Mouse (Mus musculus) midbrain, embryonic 10.5 days (tissue): ENCODE results near the gene Sec14l2. TPM values are rescaled to one million over a fixed set of nuclear protein-coding genes. Genes with fewer than 3 reads are reported as not detected.
A peak's percentile ranks its signal among the peaks of the same experiment; 100 is the strongest.

Experiments used
- DNase-seq: peaks from one replicate; pipeline ENCODE4 v3.0.0-alpha.2; 2017; ENCODE audit warnings: low spot score
- H3K27ac ChIP-seq: fragments of 300-500 bp; sonication (generic); replicated peaks from 2 replicates; pipeline ENCODE4 v1.5.1; 2016; ENCODE audit warnings: mild to moderate bottlenecking
- H3K27me3 ChIP-seq: fragments of 300-500 bp; sonication (generic); 2 replicates; pipeline ENCODE4 v1.6.1; 2016; ENCODE audit warnings: low read depth, mild to moderate bottlenecking; ENCODE audit not compliant: poor library complexity, severe bottlenecking
- H3K36me3 ChIP-seq: fragments of 300-500 bp; sonication (generic); 2 replicates; pipeline ENCODE4 v1.6.1; 2016; ENCODE audit warnings: mild to moderate bottlenecking, moderate library complexity
- H3K4me1 ChIP-seq: fragments of 300-500 bp; sonication (generic); 2 replicates; pipeline ENCODE4 v1.6.1; 2016
- H3K4me3 ChIP-seq: fragments of 300-500 bp; sonication (generic); 2 replicates; pipeline ENCODE4 v1.5.1; 2016; ENCODE audit warnings: mild to moderate bottlenecking, moderate library complexity
- H3K9me3 ChIP-seq: fragments of 300-500 bp; sonication (generic); replicated peaks from 2 replicates; pipeline ENCODE4 v1.6.1; 2016; ENCODE audit warnings: mild to moderate bottlenecking
- WGBS: fragments of 180-500 bp; shearing (Covaris S2); methylation state at CpG from one replicate; pipeline ENCODE4 v1.1.7; 2016; 5-methylcytosine and 5-hydroxymethylcytosine counted together
- polyA plus RNA-seq: library from polyadenylated mRNA; unstranded; fragments of >200 nt; fragmentation: Nextera tagmentation; extraction: Ambion mirVana; gene quantifications from 2 replicates; pipeline ENCODE4 v1.2.1, GENCODE M21; 2016

Sec14l2 gene
- polyA plus RNA-seq, result 2.2 and 2.9 TPM in 2 replicates

- H3K27me3 ChIP-seq, result peaks cover 33% of the 10 kb centered on the region
- 70% methylated on average over 10 of the region's 10 CpGs for WGBS
Observed at GRCm38 (mm10) chr11:4122742-4123579, at the start of gene Sec14l2. Sec14l2 (minus strand) TSS chr11:4123415.

GRCm38 (mm10) chr11:4166467-4167090, 43.4 kb upstream of the Sec14l2 start:
- H3K27ac ChIP-seq, result no peak overlapping the region
- no peaks in the 10 kb centered on the region for H3K9me3 ChIP-seq
- H3K4me3 ChIP-seq, result no peak overlapping the region
- 93% methylated on average over 7 of the region's 7 CpGs for WGBS
- H3K36me3 ChIP-seq, result peaks cover 99% of the 10 kb centered on the region
- no peaks in the 10 kb centered on the region for H3K27me3 ChIP-seq
- peaks cover 14% of the 10 kb centered on the region for H3K4me1 ChIP-seq
- no peak for DNase-seq

More at GRCm38 (mm10) chr11:4122742-4123579, at the start of gene Sec14l2:
- H3K9me3 ChIP-seq, result peaks cover 2% of the 10 kb centered on the region; the same call in 1 of the 2 replicates
- H3K27ac ChIP-seq, result no peak within 1 kb of the TSS
- no peak for DNase-seq
- H3K36me3 ChIP-seq, result no peaks in the 10 kb centered on the region
- H3K4me1 ChIP-seq, result peaks cover 15% of the 10 kb centered on the region
- no peak within 1 kb of the TSS for H3K4me3 ChIP-seq

- H3K36me3 ChIP-seq, result peaks cover 86% of the 10 kb centered on the region
- DNase-seq, result no peak
- H3K4me3 ChIP-seq, result no peak overlapping the region
- H3K9me3 ChIP-seq, result no peaks in the 10 kb centered on the region
- peaks cover 26% of the 10 kb centered on the region for H3K4me1 ChIP-seq
- H3K27ac ChIP-seq, result no peak overlapping the region
- H3K27me3 ChIP-seq, result no peaks in the 10 kb centered on the region
- WGBS, result 92% methylated on average over 2 of the region's 2 CpGs
Observed at GRCm38 (mm10) chr11:4164701-4165100, 41.5 kb upstream of the Sec14l2 start.

GRCm38 (mm10) chr11:4160758-4161480, 37.7 kb upstream of the Sec14l2 start:
- Histone ChIP-seq H3K36me3 (peaks cover 48% of the 10 kb centered on the region), H3K27me3 (no peaks in the 10 kb centered on the region), H3K4me1 (peaks cover 50% of the 10 kb centered on the region), H3K27ac (peak overlapping the region; percentile 90), H3K9me3 (no peaks in the 10 kb centered on the region), H3K4me3 (peak overlapping the region; percentile 91)
- WGBS, result 9% methylated on average over 15 of the region's 15 CpGs
- no peak for DNase-seq

GRCm38 (mm10) chr11:4159808-4160708, 36.8 kb upstream of the Sec14l2 start, which contains the start of the genes Ccdc157 and Sf3a1:
Ccdc157 (minus strand) TSS chr11:4160293.
Sf3a1 (plus strand) TSS chr11:4160350.
- Histone ChIP-seq H3K4me3 (peak within 1 kb of the TSS; percentile 91), H3K27ac (peak within 1 kb of the TSS; percentile 90), H3K4me1 (peaks cover 50% of the 10 kb centered on the region), H3K27me3 (no peaks in the 10 kb centered on the region), H3K9me3 (no peaks in the 10 kb centered on the region), H3K36me3 (peaks cover 40% of the 10 kb centered on the region)
- 2% methylated on average over 54 of the region's 54 CpGs for WGBS
- peak; percentile 94 for DNase-seq

- 95% methylated on average over 3 of the region's 3 CpGs for WGBS
- Histone ChIP-seq H3K36me3 (peaks cover 32% of the 10 kb centered on the region), H3K27me3 (no peaks in the 10 kb centered on the region), H3K4me1 (peaks cover 47% of the 10 kb centered on the region), H3K4me3 (no peak overlapping the region), H3K27ac (no peak overlapping the region), H3K9me3 (no peaks in the 10 kb centered on the region)
- no peak for DNase-seq
Observed at GRCm38 (mm10) chr11:4158676-4159075, 35.5 kb upstream of the Sec14l2 start.

GRCm38 (mm10) chr11:4155641-4156040, 32.4 kb upstream of the Sec14l2 start:
- 89% methylated on average over 5 of the region's 5 CpGs for WGBS
- no peaks in the 10 kb centered on the region for H3K27me3 ChIP-seq
- H3K4me3 ChIP-seq, result no peak overlapping the region
- no peak overlapping the region for H3K27ac ChIP-seq
- no peaks in the 10 kb centered on the region for H3K9me3 ChIP-seq
- no peak for DNase-seq
- H3K36me3 ChIP-seq, result peaks cover 6% of the 10 kb centered on the region
- H3K4me1 ChIP-seq, result peaks cover 28% of the 10 kb centered on the region

- Histone ChIP-seq H3K27ac (no peak overlapping the region), H3K36me3 (peaks cover 14% of the 10 kb centered on the region), H3K27me3 (no peaks in the 10 kb centered on the region), H3K4me1 (peaks cover 13% of the 10 kb centered on the region), H3K9me3 (no peaks in the 10 kb centered on the region), H3K4me3 (no peak overlapping the region)
- no peak for DNase-seq
- WGBS, result 93% methylated on average over 7 of the region's 7 CpGs
Observed at GRCm38 (mm10) chr11:4153694-4154093, 30.5 kb upstream of the Sec14l2 start.

- H3K4me1 ChIP-seq, result peaks cover 9% of the 10 kb centered on the region
- no peaks in the 10 kb centered on the region for H3K9me3 ChIP-seq
- WGBS, result 82% methylated on average over 6 of the region's 6 CpGs
- no peak for DNase-seq
- H3K36me3 ChIP-seq, result peaks cover 19% of the 10 kb centered on the region
- H3K27ac ChIP-seq, result no peak overlapping the region
- H3K4me3 ChIP-seq, result no peak overlapping the region
- no peaks in the 10 kb centered on the region for H3K27me3 ChIP-seq
Observed at GRCm38 (mm10) chr11:4149886-4150285, 26.7 kb upstream of the Sec14l2 start.

GRCm38 (mm10) chr11:4148536-4149156, 25.4 kb upstream of the Sec14l2 start:
- Histone ChIP-seq H3K36me3 (peaks cover 27% of the 10 kb centered on the region), H3K4me3 (no peak overlapping the region), H3K4me1 (peaks cover 9% of the 10 kb centered on the region), H3K27me3 (no peaks in the 10 kb centered on the region), H3K9me3 (no peaks in the 10 kb centered on the region), H3K27ac (no peak overlapping the region)
- WGBS, result 90% methylated on average over 9 of the region's 9 CpGs
- DNase-seq, result no peak

- Histone ChIP-seq H3K36me3 (peaks cover 32% of the 10 kb centered on the region), H3K4me1 (peaks cover 9% of the 10 kb centered on the region), H3K27ac (no peak overlapping the region), H3K4me3 (no peak overlapping the region), H3K27me3 (no peaks in the 10 kb centered on the region), H3K9me3 (no peaks in the 10 kb centered on the region)
- 93% methylated on average over 5 of the region's 5 CpGs for WGBS
- no peak for DNase-seq
Observed at GRCm38 (mm10) chr11:4148120-4148519, 24.9 kb upstream of the Sec14l2 start.
